Mouse (Mus musculus): Measurements from ENCODE around the gene Nkap. TPM values are rescaled to one million over a fixed set of nuclear protein-coding genes. Genes with fewer than 3 reads are reported as not detected.
"Not testable (repeated sequence)": the region's sequence is repeated elsewhere in the genome, so short reads cannot be mapped to it uniquely, and the experiment has no call there.

Gene Nkap
- 1.3 and 1.8 TPM in 2 replicates for polyA plus RNA-seq (2012; rRNA removed)

- peak within 1 kb of the TSS; percentile 87 for H3K27ac ChIP-seq (ENCODE audit: insufficient read depth, low read length)
- DNase-seq (ENCODE audit: low read depth in 1 of 2, low spot score in 2 of 2): peak; percentile 60 to 69
- no peak for TF ChIP-seq POLR2A (IDR thresholded peaks at IDR 0.05; ENCODE audit: low read depth, low read length)
- no peak for TF ChIP-seq CTCF (IDR thresholded peaks at IDR 0.05; ENCODE audit: extremely low read depth, insufficient read depth, insufficient read length, insufficient replicate concordance)
- 28% methylated on average over 58 of the region's 58 CpGs for WGBS
- H3K4me1 ChIP-seq (ENCODE audit: control insufficient read depth, insufficient read depth, insufficient read length): no peaks in the 10 kb centered on the region; the same call in 1 of the 2 replicates
- H3K4me3 ChIP-seq (ENCODE audit: extremely low read depth, insufficient read depth, insufficient read length): peak within 1 kb of the TSS; percentile 91
- H3K36me3 ChIP-seq (ENCODE audit: control insufficient read depth, insufficient read depth, low read length): peaks cover 2% of the 10 kb centered on the region; the same call in 1 of the 2 replicates
- H3K27me3 ChIP-seq (ENCODE audit: control insufficient read depth, insufficient read depth, low read length): no peaks in the 10 kb centered on the region
Measured at GRCm38 (mm10) chrX:37126671-37127358, at the start of gene Nkap. TSS of gene Nkap (plus strand) at chrX:37126795.

- not testable (repeated sequence) for H3K27me3 ChIP-seq (ENCODE audit: control insufficient read depth, insufficient read depth, low read length); H3K4me1 ChIP-seq (ENCODE audit: control insufficient read depth, insufficient read depth, insufficient read length); DNase-seq (ENCODE audit: low read depth in 1 of 2, low spot score in 2 of 2); H3K36me3 ChIP-seq (ENCODE audit: control insufficient read depth, insufficient read depth, low read length); H3K27ac ChIP-seq (ENCODE audit: insufficient read depth, low read length); H3K4me3 ChIP-seq (ENCODE audit: extremely low read depth, insufficient read depth, insufficient read length)
- WGBS: 79% methylated on average over 4 of the region's 4 CpGs
Measured at GRCm38 (mm10) chrX:37080345-37080744, 46.2 kb upstream of the Nkap start.

GRCm38 (mm10) chrX:37081194-37081593 is 45.4 kb upstream of the Nkap start:
- TF ChIP-seq CTCF (IDR thresholded peaks at IDR 0.05; ENCODE audit: extremely low read depth, insufficient read depth, insufficient read length, insufficient replicate concordance) (no peak), POLR2A (IDR thresholded peaks at IDR 0.05; ENCODE audit: low read depth, low read length) (no peak)
- H3K36me3 ChIP-seq (ENCODE audit: control insufficient read depth, insufficient read depth, low read length): peaks cover 6% of the 10 kb centered on the region
- H3K27me3 ChIP-seq (ENCODE audit: control insufficient read depth, insufficient read depth, low read length): no peaks in the 10 kb centered on the region
- 56% methylated on average over 6 of the region's 6 CpGs for WGBS
- no peak overlapping the region for H3K4me3 ChIP-seq (ENCODE audit: extremely low read depth, insufficient read depth, insufficient read length)
- DNase-seq (ENCODE audit: low read depth in 1 of 2, low spot score in 2 of 2): no peak
- no peak overlapping the region for H3K27ac ChIP-seq (ENCODE audit: insufficient read depth, low read length)
- H3K4me1 ChIP-seq (ENCODE audit: control insufficient read depth, insufficient read depth, insufficient read length): no peaks in the 10 kb centered on the region; the same call in 1 of the 2 replicates

GRCm38 (mm10) chrX:37084318-37084926 is 42.2 kb upstream of the Nkap start:
- no peak for DNase-seq (ENCODE audit: low read depth in 1 of 2, low spot score in 2 of 2)
- Histone ChIP-seq H3K4me3 (ENCODE audit: extremely low read depth, insufficient read depth, insufficient read length) (peak overlapping the region; percentile 73), H3K36me3 (ENCODE audit: control insufficient read depth, insufficient read depth, low read length) (peaks cover 6% of the 10 kb centered on the region), H3K27ac (ENCODE audit: insufficient read depth, low read length) (peak overlapping the region; percentile 56), H3K27me3 (ENCODE audit: control insufficient read depth, insufficient read depth, low read length) (no peaks in the 10 kb centered on the region), H3K4me1 (ENCODE audit: control insufficient read depth, insufficient read depth, insufficient read length) (peaks cover 3% of the 10 kb centered on the region)
- WGBS: 26% methylated on average over 19 of the region's 19 CpGs
- no peak for TF ChIP-seq CTCF (IDR thresholded peaks at IDR 0.05; ENCODE audit: extremely low read depth, insufficient read depth, insufficient read length, insufficient replicate concordance)
- no peak for TF ChIP-seq POLR2A (IDR thresholded peaks at IDR 0.05; ENCODE audit: low read depth, low read length)

- H3K36me3 ChIP-seq (ENCODE audit: control insufficient read depth, insufficient read depth, low read length): peaks cover 6% of the 10 kb centered on the region
- DNase-seq (ENCODE audit: low read depth in 1 of 2, low spot score in 2 of 2): peak; percentile 84
- H3K27me3 ChIP-seq (ENCODE audit: control insufficient read depth, insufficient read depth, low read length): no peaks in the 10 kb centered on the region
- TF ChIP-seq POLR2A (IDR thresholded peaks at IDR 0.05; ENCODE audit: low read depth, low read length) (peak; percentile 69), CTCF (IDR thresholded peaks at IDR 0.05; ENCODE audit: extremely low read depth, insufficient read depth, insufficient read length, insufficient replicate concordance) (no peak)
- H3K4me1 ChIP-seq (ENCODE audit: control insufficient read depth, insufficient read depth, insufficient read length): peaks cover 3% of the 10 kb centered on the region
- H3K4me3 ChIP-seq (ENCODE audit: extremely low read depth, insufficient read depth, insufficient read length): peak within 1 kb of the TSS; percentile 73
- H3K27ac ChIP-seq (ENCODE audit: insufficient read depth, low read length): peak within 1 kb of the TSS; percentile 95
- WGBS: 20% methylated on average over 38 of the region's 38 CpGs
Measured at GRCm38 (mm10) chrX:37084927-37085660, 41.5 kb upstream of the Nkap start, which contains the start of gene Rpl39. TSS of gene Rpl39 (minus strand) at chrX:37085402.

- Histone ChIP-seq H3K27ac (ENCODE audit: insufficient read depth, low read length) (peak overlapping the region; percentile 95), H3K36me3 (ENCODE audit: control insufficient read depth, insufficient read depth, low read length) (peaks cover 5% of the 10 kb centered on the region), H3K4me3 (ENCODE audit: extremely low read depth, insufficient read depth, insufficient read length) (peak overlapping the region; percentile 73; the same call in 1 of the 2 replicates), H3K4me1 (ENCODE audit: control insufficient read depth, insufficient read depth, insufficient read length) (peaks cover 3% of the 10 kb centered on the region), H3K27me3 (ENCODE audit: control insufficient read depth, insufficient read depth, low read length) (no peaks in the 10 kb centered on the region)
- TF ChIP-seq CTCF (IDR thresholded peaks at IDR 0.05; ENCODE audit: extremely low read depth, insufficient read depth, insufficient read length, insufficient replicate concordance) (no peak), POLR2A (IDR thresholded peaks at IDR 0.05; ENCODE audit: low read depth, low read length) (no peak)
- 22% methylated on average over 9 of the region's 9 CpGs for WGBS
- DNase-seq (ENCODE audit: low read depth in 1 of 2, low spot score in 2 of 2): no peak
Measured at GRCm38 (mm10) chrX:37085665-37086064, 40.9 kb upstream of the Nkap start.
